Mouse (Mus musculus) liver, embryonic 16.5 days (tissue): ENCODE results near the gene Frmd5. TPM values are rescaled to one million over a fixed set of nuclear protein-coding genes. Genes with fewer than 3 reads are reported as not detected.

Source experiments
- ATAC-seq: fragments of 200-750 bp; cut with Nextera tagmentation; 2 replicates; pipeline ENCODE4 v1.8.0; 2017; ENCODE audit warnings: low read depth, mild to moderate bottlenecking, moderate number of reproducible peaks, moderate library complexity
- H3K27ac ChIP-seq: fragments of 300-500 bp; sonication (generic); 2 replicates; pipeline ENCODE4 v1.5.1; 2014; ENCODE audit warnings: mild to moderate bottlenecking, low read length
- H3K27me3 ChIP-seq: fragments of 300-500 bp; sonication (generic); 2 replicates; pipeline ENCODE4 v1.6.1; 2014; ENCODE audit warnings: low read depth, low read length, mixed read lengths; ENCODE audit not compliant: control insufficient read depth, insufficient read depth
- H3K36me3 ChIP-seq: fragments of 300-500 bp; sonication (generic); 2 replicates; pipeline ENCODE4 v1.6.1; 2014; ENCODE audit warnings: mild to moderate bottlenecking; ENCODE audit not compliant: control insufficient read depth, insufficient read depth
- H3K4me1 ChIP-seq: fragments of 300-500 bp; sonication (generic); 2 replicates; pipeline ENCODE4 v1.6.1; 2014; ENCODE audit warnings: low read depth, low read length, mixed read lengths; ENCODE audit not compliant: control insufficient read depth
- H3K4me2 ChIP-seq: fragments of 300-500 bp; sonication (generic); 2 replicates; pipeline ENCODE4 v1.6.1; 2014; ENCODE audit warnings: low read depth, low read length, mixed read lengths
- H3K4me3 ChIP-seq: fragments of 300-500 bp; sonication (generic); 2 replicates; pipeline ENCODE4 v1.5.1; 2014; ENCODE audit warnings: low read depth, mild to moderate bottlenecking, low read length
- H3K9ac ChIP-seq: fragments of 300-500 bp; sonication (generic); 2 replicates; pipeline ENCODE4 v1.6.1; 2014; ENCODE audit warnings: low read depth, low read length
- H3K9me3 ChIP-seq: fragments of 300-500 bp; sonication (generic); replicated peaks from 2 replicates; pipeline ENCODE4 v1.6.1; 2016; ENCODE audit warnings: low read length; ENCODE audit not compliant: control insufficient read depth
- WGBS: fragments of 180-500 bp; shearing (Covaris S2); extraction: QIAGEN DNeasy Blood & Tissue Kit; methylation state at CpG from one replicate; pipeline ENCODE4 v1.1.7; 2014; ENCODE audit not compliant: insufficient replicate concordance; 5-methylcytosine and 5-hydroxymethylcytosine counted together
- polyA plus RNA-seq: library from polyadenylated mRNA; unstranded; fragments of >200 nt; fragmentation: Nextera tagmentation; extraction: Ambion mirVana; gene quantifications from 2 replicates; pipeline ENCODE4 v1.2.1, GENCODE M21; 2015

Gene Frmd5
- polyA plus RNA-seq, 1 experiment from 2014 or later: 0.18 TPM

- ATAC-seq: no peak
- 61% methylated on average over 8 of the region's 8 CpGs for WGBS
- Histone ChIP-seq H3K36me3 (no peaks in the 10 kb centered on the region), H3K27ac (no peak overlapping the region), H3K4me3 (no peak overlapping the region), H3K4me2 (no peak overlapping the region), H3K9me3 (no peaks in the 10 kb centered on the region), H3K9ac (no peak overlapping the region), H3K4me1 (no peaks in the 10 kb centered on the region), H3K27me3 (no peaks in the 10 kb centered on the region)
Observed at GRCm38 (mm10) chr2:121723796-121724195, 83.1 kb downstream of the Frmd5 start.

GRCm38 (mm10) chr2:121719000-121719399, 87.9 kb downstream of the Frmd5 start:
- ATAC-seq: no peak
- H3K27me3 ChIP-seq: no peaks in the 10 kb centered on the region
- no peak overlapping the region for H3K4me3 ChIP-seq

GRCm38 (mm10) chr2:121717133-121717532, 89.8 kb downstream of the Frmd5 start:
- 33% methylated on average over 3 of the region's 3 CpGs for WGBS
- Histone ChIP-seq H3K4me3 (no peak overlapping the region), H3K9ac (no peak overlapping the region), H3K36me3 (no peaks in the 10 kb centered on the region), H3K4me1 (no peaks in the 10 kb centered on the region), H3K4me2 (no peak overlapping the region), H3K27me3 (no peaks in the 10 kb centered on the region), H3K9me3 (no peaks in the 10 kb centered on the region), H3K27ac (no peak overlapping the region)
- ATAC-seq: no peak

More at GRCm38 (mm10) chr2:121719000-121719399, 87.9 kb downstream of the Frmd5 start:
- H3K9me3 ChIP-seq: no peaks in the 10 kb centered on the region
- no peak overlapping the region for H3K4me2 ChIP-seq
- H3K36me3 ChIP-seq: no peaks in the 10 kb centered on the region
- H3K9ac ChIP-seq: no peak overlapping the region
- H3K27ac ChIP-seq: no peak overlapping the region
- no peaks in the 10 kb centered on the region for H3K4me1 ChIP-seq
- 71% methylated on average over 6 of the region's 6 CpGs for WGBS

GRCm38 (mm10) chr2:121713567-121713966, 93.3 kb downstream of the Frmd5 start:
- Histone ChIP-seq H3K9me3 (no peaks in the 10 kb centered on the region), H3K4me3 (no peak overlapping the region)
- WGBS: 61% methylated on average over 4 of the region's 4 CpGs

GRCm38 (mm10) chr2:121711748-121712384, 95.0 kb downstream of the Frmd5 start:
- WGBS: 17% methylated on average over 9 of the region's 9 CpGs
- no peaks in the 10 kb centered on the region for H3K4me1 ChIP-seq
- no peaks in the 10 kb centered on the region for H3K27me3 ChIP-seq
- no peaks in the 10 kb centered on the region for H3K36me3 ChIP-seq
- no peak overlapping the region for H3K27ac ChIP-seq
- no peak for ATAC-seq
- H3K4me3 ChIP-seq: no peak overlapping the region
- H3K9ac ChIP-seq: no peak overlapping the region
- no peaks in the 10 kb centered on the region for H3K9me3 ChIP-seq
- H3K4me2 ChIP-seq: no peak overlapping the region

More at GRCm38 (mm10) chr2:121713567-121713966, 93.3 kb downstream of the Frmd5 start:
- no peak for ATAC-seq
- no peak overlapping the region for H3K9ac ChIP-seq
- H3K4me1 ChIP-seq: no peaks in the 10 kb centered on the region
- H3K27me3 ChIP-seq: no peaks in the 10 kb centered on the region
- H3K27ac ChIP-seq: no peak overlapping the region
- no peaks in the 10 kb centered on the region for H3K36me3 ChIP-seq
- no peak overlapping the region for H3K4me2 ChIP-seq

- Histone ChIP-seq H3K9me3 (no peaks in the 10 kb centered on the region), H3K27me3 (no peaks in the 10 kb centered on the region), H3K4me2 (no peak overlapping the region), H3K36me3 (no peaks in the 10 kb centered on the region), H3K9ac (no peak overlapping the region), H3K4me1 (no peaks in the 10 kb centered on the region), H3K27ac (no peak overlapping the region), H3K4me3 (no peak overlapping the region)
- 62% methylated on average over 4 of the region's 4 CpGs for WGBS
- ATAC-seq: no peak
Observed at GRCm38 (mm10) chr2:121709096-121709495, 97.8 kb downstream of the Frmd5 start.

- 67% methylated on average over 5 of the region's 5 CpGs for WGBS
- ATAC-seq: no peak
Observed at GRCm38 (mm10) chr2:121707461-121707860, 99.4 kb downstream of the Frmd5 start.

GRCm38 (mm10) chr2:121705756-121706155, 101.1 kb downstream of the Frmd5 start:
- Histone ChIP-seq H3K4me1 (no peaks in the 10 kb centered on the region), H3K27me3 (no peaks in the 10 kb centered on the region), H3K4me3 (no peak overlapping the region), H3K27ac (no peak overlapping the region), H3K36me3 (no peaks in the 10 kb centered on the region), H3K9ac (no peak overlapping the region), H3K9me3 (no peaks in the 10 kb centered on the region), H3K4me2 (no peak overlapping the region)
- 41% methylated on average over 2 of the region's 2 CpGs for WGBS
- ATAC-seq: no peak

More at GRCm38 (mm10) chr2:121707461-121707860, 99.4 kb downstream of the Frmd5 start:
- no peak overlapping the region for H3K4me3 ChIP-seq
- no peaks in the 10 kb centered on the region for H3K36me3 ChIP-seq
- H3K27ac ChIP-seq: no peak overlapping the region
- no peaks in the 10 kb centered on the region for H3K9me3 ChIP-seq
- no peaks in the 10 kb centered on the region for H3K4me1 ChIP-seq
- no peaks in the 10 kb centered on the region for H3K27me3 ChIP-seq
- H3K4me2 ChIP-seq: no peak overlapping the region
- H3K9ac ChIP-seq: no peak overlapping the region

GRCm38 (mm10) chr2:121699331-121699730, 107.6 kb downstream of the Frmd5 start:
- Histone ChIP-seq H3K27ac (no peak overlapping the region), H3K4me1 (no peaks in the 10 kb centered on the region), H3K4me2 (no peak overlapping the region), H3K27me3 (no peaks in the 10 kb centered on the region), H3K4me3 (no peak overlapping the region), H3K9ac (no peak overlapping the region), H3K36me3 (no peaks in the 10 kb centered on the region), H3K9me3 (no peaks in the 10 kb centered on the region)
- 50% methylated on average over 6 of the region's 6 CpGs for WGBS
- ATAC-seq: no peak
